Mouse (Mus musculus) embryonic facial prominence, embryonic 15.5 days (tissue): Measurements from ENCODE around the gene Gm10271. TPM values are rescaled to one million over a fixed set of nuclear protein-coding genes. Genes with fewer than 3 reads are reported as not detected.

Experiments
- ATAC-seq: fragments of 200-750 bp; cut with Nextera tagmentation; 2 replicates; pipeline ENCODE4 v1.8.0; 2017; ENCODE audit warnings: low read depth, moderate TSS enrichment; ENCODE audit not compliant: insufficient number of reproducible peaks, low FRiP score, low TSS enrichment
- H3K27ac ChIP-seq: fragments of 300-500 bp; sonication (generic); replicated peaks from 2 replicates; pipeline ENCODE4 v1.5.1; 2015; ENCODE audit warnings: mild to moderate bottlenecking, inconsistent platforms
- H3K27me3 ChIP-seq: fragments of 300-500 bp; sonication (generic); 2 replicates; pipeline ENCODE4 v1.6.1; 2015; ENCODE audit warnings: inconsistent platforms
- H3K36me3 ChIP-seq: fragments of 300-500 bp; sonication (generic); 2 replicates; pipeline ENCODE4 v1.6.1; 2015; ENCODE audit warnings: mild to moderate bottlenecking, inconsistent platforms
- H3K4me1 ChIP-seq: fragments of 300-500 bp; sonication (generic); 2 replicates; pipeline ENCODE4 v1.6.1; 2015; ENCODE audit warnings: inconsistent platforms
- H3K4me2 ChIP-seq: fragments of 300-500 bp; sonication (generic); replicated peaks from 2 replicates; pipeline ENCODE4 v1.6.1; 2015; ENCODE audit warnings: mild to moderate bottlenecking, inconsistent platforms
- H3K4me3 ChIP-seq: fragments of 300-500 bp; sonication (generic); replicated peaks from 2 replicates; pipeline ENCODE4 v1.5.1; 2015; ENCODE audit warnings: mild to moderate bottlenecking, inconsistent platforms
- H3K9ac ChIP-seq: fragments of 300-500 bp; sonication (generic); 2 replicates; pipeline ENCODE4 v1.6.1; 2015; ENCODE audit warnings: inconsistent platforms
- H3K9me3 ChIP-seq: fragments of 300-500 bp; sonication (generic); replicated peaks from 2 replicates; pipeline ENCODE4 v1.6.1; 2016; ENCODE audit warnings: inconsistent platforms
- WGBS: fragments of 180-500 bp; shearing (Covaris S2); methylation state at CpG from one replicate; pipeline ENCODE4 v1.1.7; 2015; 5-methylcytosine and 5-hydroxymethylcytosine counted together
- polyA plus RNA-seq: library from polyadenylated mRNA; unstranded; fragments of >200 nt; fragmentation: Nextera tagmentation; extraction: Ambion mirVana; gene quantifications from 2 replicates; pipeline ENCODE4 v1.2.1, GENCODE M21; 2015

Gene Gm10271
- polyA plus RNA-seq, 1 experiment from 2014 or later = not detected

GRCm38 (mm10) chr10:116931497-116932179 is 40.8 kb downstream of the Gm10271 start:
- no peak for ATAC-seq
- Histone ChIP-seq H3K4me2 (no peak overlapping the region), H3K4me3 (no peak overlapping the region), H3K27me3 (no peaks in the 10 kb centered on the region), H3K27ac (no peak overlapping the region), H3K9me3 (no peaks in the 10 kb centered on the region), H3K4me1 (no peaks in the 10 kb centered on the region), H3K36me3 (peaks cover 19% of the 10 kb centered on the region), H3K9ac (no peak overlapping the region)
- WGBS = 87% methylated on average over 15 of the region's 15 CpGs

GRCm38 (mm10) chr10:116930936-116931335 is 41.5 kb downstream of the Gm10271 start:
- WGBS = 74% methylated on average over 6 of the region's 7 CpGs
- no peak overlapping the region for H3K4me3 ChIP-seq
- ATAC-seq = no peak

GRCm38 (mm10) chr10:116930506-116930905 is 41.9 kb downstream of the Gm10271 start:
- Histone ChIP-seq H3K9ac (no peak overlapping the region), H3K4me2 (no peak overlapping the region), H3K4me1 (no peaks in the 10 kb centered on the region), H3K4me3 (no peak overlapping the region), H3K36me3 (peaks cover 10% of the 10 kb centered on the region; the same call in 1 of the 2 replicates), H3K27me3 (no peaks in the 10 kb centered on the region), H3K9me3 (no peaks in the 10 kb centered on the region), H3K27ac (no peak overlapping the region)
- ATAC-seq = no peak
- 71% methylated on average over 7 of the region's 7 CpGs for WGBS

More at GRCm38 (mm10) chr10:116930936-116931335, 41.5 kb downstream of the Gm10271 start:
- Histone ChIP-seq H3K9me3 (no peaks in the 10 kb centered on the region), H3K4me1 (no peaks in the 10 kb centered on the region), H3K27ac (no peak overlapping the region), H3K36me3 (peaks cover 13% of the 10 kb centered on the region; the same call in 1 of the 2 replicates), H3K9ac (no peak overlapping the region), H3K4me2 (no peak overlapping the region), H3K27me3 (no peaks in the 10 kb centered on the region)

- Histone ChIP-seq H3K4me3 (no peak overlapping the region), H3K36me3 (peaks cover 12% of the 10 kb centered on the region; the same call in 1 of the 2 replicates), H3K27ac (no peak overlapping the region), H3K9ac (no peak overlapping the region), H3K27me3 (no peaks in the 10 kb centered on the region), H3K9me3 (no peaks in the 10 kb centered on the region), H3K4me1 (no peaks in the 10 kb centered on the region), H3K4me2 (no peak overlapping the region)
- WGBS = 95% methylated on average over 3 of the region's 3 CpGs
- no peak for ATAC-seq
Observed at GRCm38 (mm10) chr10:116928826-116929225, 43.6 kb downstream of the Gm10271 start.

GRCm38 (mm10) chr10:116926428-116927113 is 45.8 kb downstream of the Gm10271 start:
- H3K27ac ChIP-seq = no peak overlapping the region
- H3K9ac ChIP-seq = no peak overlapping the region
- WGBS = 60% methylated on average over 11 of the region's 11 CpGs
- no peak for ATAC-seq
- no peak overlapping the region for H3K4me3 ChIP-seq
- peaks cover 13% of the 10 kb centered on the region; the same call in 1 of the 2 replicates for H3K36me3 ChIP-seq
- no peaks in the 10 kb centered on the region for H3K4me1 ChIP-seq
- no peaks in the 10 kb centered on the region for H3K9me3 ChIP-seq
- H3K27me3 ChIP-seq = no peaks in the 10 kb centered on the region
- no peak overlapping the region for H3K4me2 ChIP-seq

- peaks cover 8% of the 10 kb centered on the region; the same call in 1 of the 2 replicates for H3K36me3 ChIP-seq
- 91% methylated on average over 19 of the region's 19 CpGs for WGBS
- no peak overlapping the region for H3K9ac ChIP-seq
- no peak overlapping the region for H3K4me2 ChIP-seq
- no peak overlapping the region for H3K4me3 ChIP-seq
- ATAC-seq = no peak
- H3K27ac ChIP-seq = no peak overlapping the region
- no peaks in the 10 kb centered on the region for H3K27me3 ChIP-seq
- no peaks in the 10 kb centered on the region for H3K4me1 ChIP-seq
- H3K9me3 ChIP-seq = no peaks in the 10 kb centered on the region
Observed at GRCm38 (mm10) chr10:116923651-116924495, 48.5 kb downstream of the Gm10271 start.

GRCm38 (mm10) chr10:116922161-116922560 is 50.2 kb downstream of the Gm10271 start:
- no peak overlapping the region for H3K4me2 ChIP-seq
- H3K27ac ChIP-seq = no peak overlapping the region
- 91% methylated on average over 15 of the region's 15 CpGs for WGBS
- H3K27me3 ChIP-seq = no peaks in the 10 kb centered on the region
- no peaks in the 10 kb centered on the region for H3K4me1 ChIP-seq
- no peak for ATAC-seq
- H3K9me3 ChIP-seq = no peaks in the 10 kb centered on the region
- H3K4me3 ChIP-seq = no peak overlapping the region
- no peak overlapping the region for H3K9ac ChIP-seq
- peaks cover 8% of the 10 kb centered on the region; the same call in 1 of the 2 replicates for H3K36me3 ChIP-seq

- no peak overlapping the region for H3K4me3 ChIP-seq
- H3K9ac ChIP-seq = no peak overlapping the region
- no peaks in the 10 kb centered on the region for H3K9me3 ChIP-seq
- no peak overlapping the region for H3K4me2 ChIP-seq
- 89% methylated on average over 15 of the region's 15 CpGs for WGBS
- peaks cover 8% of the 10 kb centered on the region; the same call in 1 of the 2 replicates for H3K36me3 ChIP-seq
- no peaks in the 10 kb centered on the region for H3K27me3 ChIP-seq
- H3K4me1 ChIP-seq = no peaks in the 10 kb centered on the region
- no peak overlapping the region for H3K27ac ChIP-seq
- no peak for ATAC-seq
Observed at GRCm38 (mm10) chr10:116921416-116921815, 51.0 kb downstream of the Gm10271 start.

GRCm38 (mm10) chr10:116920641-116921040 is 51.8 kb downstream of the Gm10271 start:
- Histone ChIP-seq H3K36me3 (peaks cover 8% of the 10 kb centered on the region; the same call in 1 of the 2 replicates), H3K4me2 (no peak overlapping the region), H3K27me3 (no peaks in the 10 kb centered on the region), H3K4me3 (no peak overlapping the region), H3K9ac (no peak overlapping the region), H3K9me3 (no peaks in the 10 kb centered on the region), H3K4me1 (no peaks in the 10 kb centered on the region), H3K27ac (no peak overlapping the region)
- 75% methylated on average over 8 of the region's 8 CpGs for whole genome bisulfite sequencing
- ATAC-seq = 0 out of 2 replicates have a peak, but pooled peaks have one; percentile 29

- Histone ChIP-seq H3K4me1 (no peaks in the 10 kb centered on the region), H3K9ac (no peak overlapping the region), H3K9me3 (no peaks in the 10 kb centered on the region), H3K4me3 (no peak overlapping the region), H3K27me3 (no peaks in the 10 kb centered on the region), H3K4me2 (no peak overlapping the region), H3K27ac (no peak overlapping the region), H3K36me3 (peaks cover 13% of the 10 kb centered on the region; the same call in 1 of the 2 replicates)
- no peak for ATAC-seq
- 86% methylated on average over 25 of the region's 25 CpGs for WGBS
Observed at GRCm38 (mm10) chr10:116919368-116920317, 52.8 kb downstream of the Gm10271 start.
